Mouse (Mus musculus): ENCODE measurements around the gene Tiprl. TPM values are rescaled to one million over a fixed set of nuclear protein-coding genes. Genes with fewer than 3 reads are reported as not detected.

Gene Tiprl
- polyA plus RNA-seq, 1 experiment = 16.3 TPM

DNA sequence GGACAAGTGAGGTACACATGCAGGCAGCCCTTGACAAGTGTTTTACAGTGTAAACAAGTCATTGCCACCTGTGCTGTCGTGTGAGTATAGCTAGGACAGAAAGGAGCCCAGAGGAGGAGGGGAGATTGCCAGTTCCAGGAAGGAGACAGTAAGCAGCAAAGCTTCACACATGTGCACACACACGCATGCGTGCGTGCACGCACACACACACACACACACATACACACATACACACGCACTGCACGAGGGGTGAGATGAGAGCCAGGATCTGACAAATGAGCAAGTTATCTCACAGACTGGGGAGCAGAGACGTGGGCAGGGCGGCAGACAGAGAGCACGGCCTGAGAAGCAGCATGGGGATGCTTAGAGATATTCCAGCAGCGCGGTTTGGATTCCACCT lies 50.3 kb downstream of the Tiprl start:
- no peak for TF ChIP-seq CTCF (IDR thresholded peaks at IDR 0.05; ENCODE audit: insufficient read depth, low read length)
- no peak for TF ChIP-seq POLR2A (IDR thresholded peaks at IDR 0.05; ENCODE audit: borderline replicate concordance, extremely low read depth, low read depth, low read length)
- no peak for DNase-seq
- Histone ChIP-seq H3K4me3 (replicated peaks; ENCODE audit: extremely low read depth, low read depth, low read length) (no peak overlapping the region), H3K4me1 (ENCODE audit: control insufficient read depth, insufficient read depth, low read length) (peaks cover 13% of the 10 kb centered on the region)
- WGBS = 84% methylated on average over 12 of the region's 12 CpGs

DNA sequence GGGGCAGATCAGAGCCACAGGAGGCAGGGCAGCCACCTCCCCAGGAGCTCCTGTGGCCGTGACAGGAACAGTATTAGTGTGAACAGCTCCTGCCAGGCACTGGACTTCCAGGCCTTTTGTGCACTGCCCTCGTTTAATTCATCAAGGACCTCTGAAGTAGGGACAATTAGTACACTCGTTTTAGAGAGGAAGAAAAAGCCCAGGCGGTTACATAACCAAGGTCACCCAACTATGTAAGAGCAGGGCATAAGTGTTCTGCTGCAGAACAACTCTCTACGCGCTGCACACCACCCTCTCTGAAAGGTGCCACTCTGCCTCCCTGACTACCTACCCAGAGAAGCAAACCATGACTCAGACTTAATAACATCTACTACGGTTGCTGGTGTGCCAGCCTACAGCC lies 51.7 kb downstream of the Tiprl start:
- H3K4me3 ChIP-seq (replicated peaks; ENCODE audit: extremely low read depth, low read depth, low read length) = no peak overlapping the region
- 65% methylated on average over 7 of the region's 7 CpGs for WGBS
- peaks cover 12% of the 10 kb centered on the region for H3K4me1 ChIP-seq (ENCODE audit: control insufficient read depth, insufficient read depth, low read length)
- DNase-seq = peak; percentile 49
- TF ChIP-seq POLR2A (IDR thresholded peaks at IDR 0.05; ENCODE audit: borderline replicate concordance, extremely low read depth, low read depth, low read length) (no peak), CTCF (IDR thresholded peaks at IDR 0.05; ENCODE audit: insufficient read depth, low read length) (no peak)

DNA sequence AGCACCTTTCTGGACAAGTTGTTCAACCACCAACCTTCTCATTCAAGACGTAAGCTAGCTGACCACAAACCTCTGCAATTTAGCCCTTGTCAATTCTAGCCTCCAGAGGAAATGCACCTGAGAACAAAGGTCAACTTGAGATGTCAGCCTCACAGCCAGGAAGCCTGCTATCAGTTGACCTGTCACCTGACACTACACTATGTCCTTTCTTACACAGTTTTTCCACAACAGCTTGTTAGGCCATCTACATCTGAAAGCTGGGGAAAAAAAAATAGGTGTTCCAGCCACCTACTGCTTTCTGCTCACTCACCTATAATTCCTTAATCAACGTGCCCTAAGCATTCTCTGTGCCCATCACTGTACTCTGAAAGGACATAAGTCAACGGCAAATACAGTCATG lies 52.6 kb downstream of the Tiprl start:
- DNase-seq = no peak
- 91% methylated on average over 3 of the region's 3 CpGs for WGBS
- Histone ChIP-seq H3K4me3 (replicated peaks; ENCODE audit: extremely low read depth, low read depth, low read length) (no peak overlapping the region), H3K4me1 (ENCODE audit: control insufficient read depth, insufficient read depth, low read length) (peaks cover 10% of the 10 kb centered on the region)
- TF ChIP-seq POLR2A (IDR thresholded peaks at IDR 0.05; ENCODE audit: borderline replicate concordance, extremely low read depth, low read depth, low read length) (no peak), CTCF (IDR thresholded peaks at IDR 0.05; ENCODE audit: insufficient read depth, low read length) (no peak)

DNA sequence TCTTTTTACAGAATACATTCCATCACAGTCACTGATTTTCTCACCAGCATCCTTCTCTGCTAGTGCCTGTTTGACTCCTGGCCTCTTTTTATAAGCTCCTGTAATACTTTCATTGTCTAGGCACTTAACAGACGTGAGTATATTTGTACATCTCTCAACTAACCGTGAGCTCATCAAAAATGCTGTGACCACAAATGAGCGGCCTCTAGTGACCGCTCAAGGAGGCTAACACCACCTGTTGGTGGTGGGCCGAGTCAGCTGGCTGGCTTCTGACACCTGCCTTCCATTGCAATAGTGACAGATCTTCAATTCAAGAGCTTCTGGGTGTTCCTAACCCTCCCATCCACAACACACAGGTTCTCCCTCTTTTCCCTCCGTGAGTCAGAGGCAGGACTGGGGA lies 53.4 kb downstream of the Tiprl start:
- 61% methylated on average over 6 of the region's 6 CpGs for WGBS
- no peak overlapping the region for H3K4me3 ChIP-seq (replicated peaks; ENCODE audit: extremely low read depth, low read depth, low read length)
- peaks cover 9% of the 10 kb centered on the region for H3K4me1 ChIP-seq (ENCODE audit: control insufficient read depth, insufficient read depth, low read length)
- peak; percentile 48 for DNase-seq
- no peak for TF ChIP-seq POLR2A (IDR thresholded peaks at IDR 0.05; ENCODE audit: borderline replicate concordance, extremely low read depth, low read depth, low read length)

DNA sequence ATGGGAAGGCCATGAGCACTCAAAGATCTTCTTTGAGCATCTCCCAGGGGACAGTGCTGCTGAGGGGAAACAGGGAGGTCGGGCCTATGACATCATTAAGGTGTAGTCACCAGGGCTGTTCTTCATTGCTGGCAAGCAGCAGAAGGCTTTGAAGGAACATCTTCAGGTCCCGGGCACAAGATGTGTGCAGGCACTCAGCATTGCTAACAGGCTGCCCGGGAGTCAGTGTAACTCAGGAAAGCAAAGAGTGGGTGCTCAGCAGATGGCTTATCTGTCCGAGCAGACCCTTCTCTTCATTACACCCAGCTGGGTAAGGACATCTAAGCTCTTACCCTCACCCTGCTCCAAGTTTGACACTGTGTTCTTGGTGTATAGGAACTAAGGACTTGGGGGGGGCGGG lies 57.5 kb downstream of the Tiprl start:
- 78% methylated on average over 5 of the region's 5 CpGs for WGBS
- no peak overlapping the region for H3K4me3 ChIP-seq (replicated peaks; ENCODE audit: extremely low read depth, low read depth, low read length)
- DNase-seq = no peak
- H3K4me1 ChIP-seq (ENCODE audit: control insufficient read depth, insufficient read depth, low read length) = peaks cover 13% of the 10 kb centered on the region
- no peak for TF ChIP-seq CTCF (IDR thresholded peaks at IDR 0.05; ENCODE audit: insufficient read depth, low read length)
- TF ChIP-seq POLR2A (IDR thresholded peaks at IDR 0.05; ENCODE audit: borderline replicate concordance, extremely low read depth, low read depth, low read length) = no peak

DNA sequence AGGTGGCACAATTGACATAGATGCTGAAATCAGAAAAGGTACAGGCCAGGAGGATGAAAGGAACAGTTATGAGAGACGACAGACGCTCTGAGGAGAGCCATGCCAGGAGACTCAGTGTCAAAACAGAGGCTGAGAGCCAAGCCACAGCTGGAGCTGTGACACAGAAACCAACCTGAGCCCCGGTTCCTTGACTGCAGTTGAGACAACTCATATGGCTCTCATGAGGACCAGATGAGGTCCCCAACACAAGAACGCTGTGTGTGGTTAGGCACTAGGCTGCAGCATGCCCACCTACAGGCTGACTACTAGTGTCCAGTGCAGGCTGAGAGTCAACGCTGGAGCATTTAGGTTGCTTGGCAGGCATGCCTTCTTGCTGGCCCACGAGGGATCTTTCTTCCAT lies 58.7 kb downstream of the Tiprl start:
- H3K4me1 ChIP-seq (ENCODE audit: control insufficient read depth, insufficient read depth, low read length) = peaks cover 13% of the 10 kb centered on the region
- WGBS = 29% methylated on average over 6 of the region's 6 CpGs
- TF ChIP-seq CTCF (IDR thresholded peaks at IDR 0.05; ENCODE audit: insufficient read depth, low read length) (no peak), POLR2A (IDR thresholded peaks at IDR 0.05; ENCODE audit: borderline replicate concordance, extremely low read depth, low read depth, low read length) (no peak)

DNA sequence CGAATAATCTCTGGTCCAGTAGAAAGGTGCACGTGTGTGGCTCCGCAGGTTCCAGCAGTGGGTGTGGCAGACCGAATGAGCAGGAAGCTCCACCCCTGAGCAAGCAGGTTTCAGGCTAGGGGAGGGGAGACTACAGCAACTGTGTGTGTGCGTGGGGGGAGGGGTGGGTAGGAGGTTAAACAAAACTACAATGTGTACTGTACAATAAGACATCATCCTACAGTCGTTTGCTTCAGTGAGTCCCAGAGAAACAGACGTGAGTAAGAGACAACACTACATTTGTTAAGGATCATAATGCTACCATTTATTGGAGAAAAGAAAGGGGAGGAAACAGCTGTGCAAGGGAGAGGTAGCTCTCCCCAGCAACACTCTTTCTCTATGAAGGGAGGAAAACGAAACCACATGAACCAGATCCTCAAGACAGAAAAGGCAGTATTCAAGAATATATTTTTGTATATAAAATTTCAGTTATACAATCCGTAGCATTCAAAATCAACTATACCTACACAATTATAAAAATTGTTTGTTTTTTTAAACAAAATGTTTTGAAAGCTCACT lies 62.7 kb downstream of the Tiprl start:
- H3K4me1 ChIP-seq (ENCODE audit: control insufficient read depth, insufficient read depth, low read length) = peaks cover 13% of the 10 kb centered on the region
- DNase-seq = no peak
- WGBS = 53% methylated on average over 8 of the region's 9 CpGs
- H3K4me3 ChIP-seq (replicated peaks; ENCODE audit: extremely low read depth, low read depth, low read length) = no peak overlapping the region
- TF ChIP-seq CTCF (IDR thresholded peaks at IDR 0.05; ENCODE audit: insufficient read depth, low read length) (no peak), POLR2A (IDR thresholded peaks at IDR 0.05; ENCODE audit: borderline replicate concordance, extremely low read depth, low read depth, low read length) (no peak)

More for the DNA sequence above, 58.7 kb downstream of the Tiprl start:
- no peak overlapping the region for H3K4me3 ChIP-seq (replicated peaks; ENCODE audit: extremely low read depth, low read depth, low read length)
- DNase-seq = peak; percentile 20

DNA sequence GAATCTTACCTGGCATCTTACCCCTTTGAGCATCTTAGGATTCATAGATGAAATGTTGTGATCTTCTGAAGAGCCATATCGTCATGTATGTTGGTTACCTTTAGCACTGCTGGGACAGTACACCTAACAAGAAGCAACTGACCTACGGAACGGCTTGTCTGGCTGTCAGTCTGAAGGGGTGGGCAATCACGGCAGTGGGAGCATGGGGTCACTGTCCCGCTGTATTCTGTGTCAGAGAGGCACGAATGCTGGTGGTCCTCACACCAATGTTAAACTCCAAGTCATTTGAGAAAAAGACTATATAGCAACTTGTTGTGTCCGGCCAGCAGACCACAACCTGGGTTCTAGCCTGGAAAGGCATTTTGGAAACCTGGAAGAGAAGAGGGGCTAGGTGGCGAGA lies 65.5 kb downstream of the Tiprl start:
- no peaks in the 10 kb centered on the region for H3K4me1 ChIP-seq (ENCODE audit: control insufficient read depth, insufficient read depth, low read length)
- TF ChIP-seq POLR2A (IDR thresholded peaks at IDR 0.05; ENCODE audit: borderline replicate concordance, extremely low read depth, low read depth, low read length) (no peak), CTCF (IDR thresholded peaks at IDR 0.05; ENCODE audit: insufficient read depth, low read length) (no peak)
- 90% methylated on average over 8 of the region's 8 CpGs for WGBS
- H3K4me3 ChIP-seq (replicated peaks; ENCODE audit: extremely low read depth, low read depth, low read length) = no peak overlapping the region
- DNase-seq = no peak

DNA sequence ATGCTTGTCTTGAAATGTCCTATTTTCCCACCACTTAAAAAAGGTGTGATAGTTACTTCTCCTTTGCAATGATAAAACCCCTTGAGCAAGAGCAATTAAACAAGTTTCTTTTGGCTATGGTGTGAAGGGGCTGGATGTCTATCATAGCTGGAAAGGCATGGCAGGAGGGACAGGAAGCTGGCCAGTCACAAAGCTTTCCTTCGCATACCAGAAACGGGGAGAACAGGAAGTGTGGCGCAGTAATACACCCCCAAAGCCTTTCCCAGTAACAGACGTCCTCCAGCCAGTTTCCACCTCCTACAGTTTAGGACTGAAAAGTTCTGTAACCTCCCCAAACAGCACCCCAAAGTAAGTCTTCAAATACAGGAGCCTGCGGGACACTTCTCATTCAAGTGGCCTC lies 66.6 kb downstream of the Tiprl start:
- H3K4me3 ChIP-seq (replicated peaks; ENCODE audit: extremely low read depth, low read depth, low read length) = no peak overlapping the region
- H3K4me1 ChIP-seq (ENCODE audit: control insufficient read depth, insufficient read depth, low read length) = no peaks in the 10 kb centered on the region
- DNase-seq = no peak
- TF ChIP-seq CTCF (IDR thresholded peaks at IDR 0.05; ENCODE audit: insufficient read depth, low read length) (no peak), POLR2A (IDR thresholded peaks at IDR 0.05; ENCODE audit: borderline replicate concordance, extremely low read depth, low read depth, low read length) (no peak)
- 39% methylated on average over 5 of the region's 5 CpGs for WGBS

DNA sequence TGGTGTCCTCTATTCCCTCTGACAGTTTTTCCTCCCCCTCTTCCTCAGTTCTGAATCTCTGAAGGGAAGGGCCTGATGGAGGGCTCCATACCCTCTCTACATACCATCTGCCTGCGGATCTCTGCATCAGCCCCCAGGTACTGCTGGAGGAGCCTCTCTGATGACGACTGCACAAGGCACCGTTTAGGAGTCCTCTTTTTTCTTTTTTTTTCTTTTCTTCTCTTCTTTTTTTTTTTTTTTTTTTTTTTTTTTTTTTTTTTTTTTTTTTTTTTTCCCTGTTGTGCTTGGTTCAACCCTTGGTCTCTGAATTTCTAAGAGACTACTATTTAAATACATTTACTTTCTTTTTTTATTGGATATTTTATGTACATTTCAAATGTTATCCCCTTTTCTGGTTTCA lies 67.3 kb downstream of the Tiprl start:
- no peak for DNase-seq
- 76% methylated on average over 3 of the region's 3 CpGs for WGBS
- H3K4me1 ChIP-seq (ENCODE audit: control insufficient read depth, insufficient read depth, low read length) = no peaks in the 10 kb centered on the region
- H3K4me3 ChIP-seq (replicated peaks; ENCODE audit: extremely low read depth, low read depth, low read length) = no peak overlapping the region
- no peak for TF ChIP-seq CTCF (IDR thresholded peaks at IDR 0.05; ENCODE audit: insufficient read depth, low read length)
- TF ChIP-seq POLR2A (IDR thresholded peaks at IDR 0.05; ENCODE audit: borderline replicate concordance, extremely low read depth, low read depth, low read length) = no peak

Measured in lung, adult 2 months (tissue).